ENCODE assay signal across 19 mouse cellular contexts in genomic region chr10:41183975-41184374, GRCm38 (mm10).
"Had no signal": no experiment of that assay in that cellular context is flagged by ENCODE, and none has a peak within 500 bp of the region (broad histone marks: within the 10 kb centered on the region; RNA-seq: fewer than 3 reads in every experiment).

No protein-coding gene starts in this region.

- H3K9me3 ChIP-seq: intestine, embryonic 15.5 days; liver, embryonic 15.5 days; lung, embryonic 15.5 days; megakaryocyte, embryonic 14.5 days; midbrain, embryonic 10.5 days; midbrain, embryonic 13.5 days; neural tube, embryonic 13.5 days had no signal

- H3K27ac ChIP-seq: intestine, embryonic 15.5 days; left cerebral cortex, adult 2 months; liver, embryonic 15.5 days; lung, embryonic 15.5 days; midbrain, embryonic 10.5 days; midbrain, embryonic 13.5 days; neural tube, embryonic 13.5 days had no signal

- H3K9ac ChIP-seq: intestine, embryonic 15.5 days; liver, embryonic 15.5 days; lung, embryonic 15.5 days; midbrain, embryonic 13.5 days; neural tube, embryonic 13.5 days had no signal

- ATAC-seq: intestine, embryonic 15.5 days; midbrain, embryonic 13.5 days; midbrain, embryonic 16.5 days had no signal

- H3K27me3 ChIP-seq: intestine, embryonic 15.5 days; lung, embryonic 15.5 days; neural tube, embryonic 13.5 days had no signal

- DNase-seq: kidney, adult 18-20 months; kidney, postnatal 25 days; layer of hippocampus, postnatal 36 days; lung, adult 18-20 months; lung, postnatal 10 days; lung, postnatal 36 days; thymus, adult 2 months; thymus, postnatal 14 days; thymus, postnatal 4 days had no signal

- H3K4me2 ChIP-seq: intestine, embryonic 15.5 days; liver, embryonic 15.5 days; lung, embryonic 15.5 days; midbrain, embryonic 13.5 days; neural tube, embryonic 13.5 days had no signal

- H3K36me3 ChIP-seq: intestine, embryonic 15.5 days; liver, embryonic 15.5 days; lung, embryonic 15.5 days; midbrain, embryonic 10.5 days had no signal

- H3K4me1 ChIP-seq: intestine, embryonic 15.5 days; lung, embryonic 15.5 days; megakaryocyte, embryonic 14.5 days; neural tube, embryonic 13.5 days had no signal

- H3K4me3 ChIP-seq: intestine, embryonic 15.5 days; left cerebral cortex, adult 2 months; liver, embryonic 15.5 days; lung, embryonic 15.5 days; megakaryocyte, embryonic 14.5 days; midbrain, embryonic 10.5 days; midbrain, embryonic 13.5 days; myocyte; neural tube, embryonic 13.5 days had no signal
